Comparison of ENCODE assay signal across 8 mouse cellular contexts in the genomic region with DNA sequence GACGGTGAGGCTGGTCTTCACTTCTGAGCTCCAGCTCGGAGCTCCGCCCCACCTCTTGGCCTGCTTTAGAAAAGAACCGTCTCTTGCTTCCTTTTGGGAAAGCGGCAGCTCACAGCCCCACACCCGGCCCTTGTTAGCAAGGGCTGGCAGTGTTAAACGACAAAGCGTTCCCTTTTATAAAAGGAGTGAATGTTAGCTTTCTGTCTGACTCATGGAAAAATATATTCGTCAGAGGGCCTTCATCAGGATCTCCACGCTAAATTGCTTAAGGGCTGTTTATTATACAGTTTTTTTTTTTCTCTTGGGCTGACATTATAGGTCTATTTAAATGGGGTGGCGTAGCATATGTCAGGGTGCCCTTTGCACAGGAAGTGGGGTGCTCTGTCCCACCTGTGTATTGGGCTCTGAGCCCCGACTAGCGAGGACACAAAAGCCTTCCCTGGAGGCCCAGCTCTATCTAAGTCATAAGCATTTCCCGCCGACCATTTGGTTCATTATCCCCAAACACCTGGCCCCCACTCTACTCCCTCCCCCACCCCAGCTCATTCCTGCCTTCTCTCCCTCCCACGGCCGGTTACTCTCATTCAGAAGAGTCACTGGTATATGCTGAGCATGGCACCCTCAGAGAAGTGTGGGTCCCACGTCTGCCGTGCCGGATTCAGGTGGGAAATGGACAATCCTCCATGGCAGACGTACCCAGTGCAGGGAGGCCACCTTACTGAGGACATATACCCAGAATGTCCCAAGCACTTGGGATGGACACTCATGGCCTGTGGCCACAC. TPM values are rescaled to one million over a fixed set of nuclear protein-coding genes. Genes with fewer than 3 reads are reported as not detected.
A peak's percentile ranks its signal among the peaks of the same experiment; 100 is the strongest.
DNase-seq lines count a peak whose midpoint lies in the region; ATAC-seq and TF ChIP-seq lines count a peak whose summit lies in the region.
"Had no signal": no experiment of that assay in that cellular context is flagged by ENCODE, and none has a peak within 500 bp of the region (broad histone marks: within the 10 kb centered on the region; RNA-seq: fewer than 3 reads in every experiment).

No protein-coding gene starts in this region.

- intact Hi-C loops in left cerebral cortex, adult 2 months (cut with DNase I), result loop anchor here (1.0 kb wide), 1 partner anchor 42 kb away; no protein-coding TSS in a partner anchor

- H3K9ac ChIP-seq in embryonic facial prominence, embryonic 15.5 days, result no peak overlapping the region
- no peak overlapping the region for H3K9ac ChIP-seq in lung, embryonic 15.5 days
- H3K9ac ChIP-seq: midbrain, embryonic 12.5 days had no signal

- H3K4me1 ChIP-seq in G1E (ENCODE audit: insufficient read depth, low read depth, low read length), result no peaks in the 10 kb centered on the region
- peaks cover 45% of the 10 kb centered on the region for H3K4me1 ChIP-seq in embryonic facial prominence, embryonic 15.5 days
- peaks cover 16% of the 10 kb centered on the region for H3K4me1 ChIP-seq in lung, embryonic 15.5 days

- no peaks in the 10 kb centered on the region for H3K27me3 ChIP-seq in G1E (ENCODE audit: insufficient read depth, low read length)
- H3K27me3 ChIP-seq in embryonic facial prominence, embryonic 15.5 days, result no peaks in the 10 kb centered on the region
- H3K27me3 ChIP-seq in lung, embryonic 15.5 days, result no peaks in the 10 kb centered on the region
- H3K27me3 ChIP-seq: midbrain, embryonic 12.5 days had no signal

- H3K36me3 ChIP-seq in G1E (replicated peaks), result no peaks in the 10 kb centered on the region
- peaks cover 10% of the 10 kb centered on the region; the same call in 1 of the 2 replicates for H3K36me3 ChIP-seq in embryonic facial prominence, embryonic 15.5 days
- no peaks in the 10 kb centered on the region for H3K36me3 ChIP-seq in lung, embryonic 15.5 days
- H3K36me3 ChIP-seq: midbrain, embryonic 12.5 days had no signal

- no peak overlapping the region for H3K4me2 ChIP-seq in embryonic facial prominence, embryonic 15.5 days (replicated peaks)
- H3K4me2 ChIP-seq in lung, embryonic 15.5 days, result no peak overlapping the region
- H3K4me2 ChIP-seq: midbrain, embryonic 12.5 days had no signal

- TF ChIP-seq CTCF in left cerebral cortex, adult 2 months (IDR thresholded peaks at IDR 0.05), result no peak
- no peak for TF ChIP-seq CTCF in G1E (IDR thresholded peaks at IDR 0.05; ENCODE audit: low read depth, low read length)

- peak in 1 of 2 experiments; percentile 18 for DNase-seq in left cerebral cortex, adult 2 months (ENCODE audit: extremely low spot score in 1 of 2, low spot score in 2 of 2)
- DNase-seq in left cerebral cortex, adult 9 months (ENCODE audit: low spot score in 2 of 2), result no peak
- DNase-seq in G1E (ENCODE audit: low spot score), result no peak
- DNase-seq in cerebellum, postnatal 4 days (ENCODE audit: low spot score in 2 of 2), result no peak
- no peak for DNase-seq in urinary bladder, adult 18-20 months (ENCODE audit: low spot score in 2 of 2)

- ATAC-seq in G1E (ENCODE audit: extremely low read depth, insufficient number of reproducible peaks, low FRiP score, poor library complexity, severe bottlenecking), result no peak
- ATAC-seq in embryonic facial prominence, embryonic 15.5 days (ENCODE audit: insufficient number of reproducible peaks, low FRiP score, low TSS enrichment, low read depth), result no peak
- ATAC-seq in lung, embryonic 15.5 days (ENCODE audit: borderline replicate concordance, extremely low read depth, low FRiP score, low TSS enrichment), result no peak

- peaks cover 90% of the 10 kb centered on the region for H3K9me3 ChIP-seq in G1E (replicated peaks)
- H3K9me3 ChIP-seq in embryonic facial prominence, embryonic 15.5 days (replicated peaks), result no peaks in the 10 kb centered on the region
- no peaks in the 10 kb centered on the region for H3K9me3 ChIP-seq in lung, embryonic 15.5 days
- H3K9me3 ChIP-seq: midbrain, embryonic 12.5 days had no signal

- H3K27ac ChIP-seq in left cerebral cortex, adult 2 months, result peak overlapping the region; percentile 64; the same call in 1 of the 2 replicates
- H3K27ac ChIP-seq in embryonic facial prominence, embryonic 15.5 days (replicated peaks), result peak overlapping the region; percentile 75
- H3K27ac ChIP-seq in lung, embryonic 15.5 days, result peak overlapping the region; percentile 3; the same call in 1 of the 2 replicates
- H3K27ac ChIP-seq: midbrain, embryonic 12.5 days had no signal

- WGBS in embryonic facial prominence, embryonic 15.5 days, result 40% methylated on average over 21 of the region's 21 CpGs
- WGBS in lung, embryonic 15.5 days, result 53% methylated on average over 21 of the region's 21 CpGs

- H3K4me3 ChIP-seq in left cerebral cortex, adult 2 months, result no peak overlapping the region
- H3K4me3 ChIP-seq in G1E (ENCODE audit: low read depth, low read length), result 0 out of 2 replicates have a peak overlapping the region, but pooled peaks have one; percentile 13
- no peak overlapping the region for H3K4me3 ChIP-seq in embryonic facial prominence, embryonic 15.5 days (replicated peaks)
- H3K4me3 ChIP-seq in lung, embryonic 15.5 days, result no peak overlapping the region
- H3K4me3 ChIP-seq: midbrain, embryonic 12.5 days had no signal

RNA-seq across cellular contexts. Expression of a gene that starts 26.2 kb away (rescaled TPM):
- total RNA-seq in left cerebral cortex, adult 2 months (2021), result 10 to 100 TPM; 39.6 to 40.7 TPM
- total RNA-seq in G1E (2014; fragmentation: Nextera tagmentation), result not detected in 2 replicates
- total RNA-seq in G1E (2017), result not detected in 2 replicates
- polyA plus RNA-seq in G1E (2012), result not detected in 2 replicates
- 366 and 382 TPM in 2 replicates for polyA plus RNA-seq in embryonic facial prominence, embryonic 15.5 days (2015; fragmentation: Nextera tagmentation; extraction: Ambion mirVana)
- polyA plus RNA-seq in lung, embryonic 15.5 days (2015; fragmentation: Nextera tagmentation; extraction: Ambion mirVana), result 226 and 250 TPM in 2 replicates

Comparison
In these comparisons a context has a peak if more than half of its experiments do, and no peak if none do; other contexts are left out.
1. H3K27ac ChIP-seq: peak in every context shown above with its lines; median percentile 75 in embryonic facial prominence, embryonic 15.5 days; 64 in left cerebral cortex, adult 2 months; 3 in lung, embryonic 15.5 days.
2. RNA of a gene that starts 26.2 kb away (polyA plus RNA-seq): 366 to 382 TPM in embryonic facial prominence, embryonic 15.5 days and 226 to 250 TPM in lung, embryonic 15.5 days; not detected in G1E; every median in the first group is over 100 times any median in the second.